Comparison of ENCODE assay signal across 9 mouse cellular contexts in genomic region chr8:115095548-115095947, GRCm38 (mm10).
A peak's percentile ranks its signal among the peaks of the same experiment; 100 is the strongest.
DNase-seq lines count a peak whose midpoint lies in the region; ATAC-seq and TF ChIP-seq lines count a peak whose summit lies in the region.
"Had no signal": no experiment of that assay in that cellular context is flagged by ENCODE, and none has a peak within 500 bp of the region (broad histone marks: within the 10 kb centered on the region; RNA-seq: fewer than 3 reads in every experiment).

No protein-coding gene starts in this region.

- no peaks in the 10 kb centered on the region for H3K9me3 ChIP-seq in forebrain, embryonic 16.5 days (ENCODE audit: control insufficient read depth, low read length)
- H3K9me3 ChIP-seq: liver, embryonic 15.5 days had no signal

- peak; percentile 49 for TF ChIP-seq CTCF in cerebellum, adult 2 months (IDR thresholded peaks at IDR 0.05; ENCODE audit: borderline replicate concordance, insufficient read depth, low read depth, low read length)

- 79% methylated on average over 4 of the region's 4 CpGs for WGBS in cerebellum, adult 2 months
- WGBS in forebrain, embryonic 16.5 days, result 83% methylated on average over 4 of the region's 4 CpGs

- no peaks in the 10 kb centered on the region for H3K36me3 ChIP-seq in forebrain, embryonic 16.5 days (ENCODE audit: control insufficient read depth, insufficient read depth)
- H3K36me3 ChIP-seq: liver, embryonic 15.5 days had no signal

- intact Hi-C loops in left cerebral cortex, postnatal 4 days (cut with DNase I), result no loop called here
- intact Hi-C loops in left cerebral cortex, postnatal 36 days (cut with DNase I), result no loop called here

- no peak for ATAC-seq in forebrain, embryonic 16.5 days

- H3K9ac ChIP-seq in forebrain, embryonic 16.5 days (replicated peaks; ENCODE audit: low read depth, low read length), result no peak overlapping the region
- H3K9ac ChIP-seq: liver, embryonic 15.5 days had no signal

- H3K4me3 ChIP-seq in cerebellum, adult 2 months (replicated peaks; ENCODE audit: insufficient read depth, low read depth, low read length), result no peak overlapping the region
- H3K4me3 ChIP-seq in forebrain, embryonic 16.5 days (replicated peaks; ENCODE audit: low read length), result no peak overlapping the region
- H3K4me3 ChIP-seq: liver, embryonic 15.5 days had no signal

- DNase-seq in cerebellum, adult 2 months, result peak; percentile 8 to 19
- no peak for DNase-seq in cerebellum, adult 11-12 months
- peak; percentile 20 for DNase-seq in left cerebral cortex, postnatal 4 days
- DNase-seq in left cerebral cortex, postnatal 36 days (ENCODE audit: low spot score in 2 of 2), result no peak
- DNase-seq in adrenal gland, postnatal 10 days, result peak; percentile 51
- DNase-seq in induced T-regulatory cell, adult 2 months (ENCODE audit: low read depth), result peak; percentile 71
- peak; percentile 58 for DNase-seq in naive thymus-derived CD4-positive, alpha-beta T cell, adult 2 months (ENCODE audit: low read depth)

- no peaks in the 10 kb centered on the region for H3K4me1 ChIP-seq in cerebellum, adult 2 months (ENCODE audit: control insufficient read depth, insufficient read depth, low read length)
- H3K4me1 ChIP-seq in forebrain, embryonic 16.5 days (replicated peaks; ENCODE audit: control insufficient read depth, insufficient read depth, low read length), result no peaks in the 10 kb centered on the region
- H3K4me1 ChIP-seq: liver, embryonic 15.5 days had no signal

- no peak overlapping the region for H3K27ac ChIP-seq in cerebellum, adult 2 months (ENCODE audit: insufficient read depth, low read length)
- no peak overlapping the region for H3K27ac ChIP-seq in forebrain, embryonic 16.5 days (ENCODE audit: low read length)
- H3K27ac ChIP-seq: liver, embryonic 15.5 days had no signal

- H3K4me2 ChIP-seq in forebrain, embryonic 16.5 days (ENCODE audit: low read length), result no peak overlapping the region
- H3K4me2 ChIP-seq: liver, embryonic 15.5 days had no signal

- H3K27me3 ChIP-seq in cerebellum, adult 2 months (ENCODE audit: control insufficient read depth, insufficient read depth, low read length), result no peaks in the 10 kb centered on the region
- H3K27me3 ChIP-seq in forebrain, embryonic 16.5 days (replicated peaks; ENCODE audit: control insufficient read depth, insufficient read depth, low read length), result peaks cover 3% of the 10 kb centered on the region; the same call in 1 of the 2 replicates
- H3K27me3 ChIP-seq: liver, embryonic 15.5 days had no signal

- TF ChIP-seq POLR2A in cerebellum, adult 2 months (IDR thresholded peaks at IDR 0.05; ENCODE audit: borderline replicate concordance, insufficient read depth, low read length), result no peak

Comparison
In these comparisons a context has a peak if more than half of its experiments do, and no peak if none do; other contexts are left out.
1. DNase-seq: peak in cerebellum, adult 2 months (2 of 2), left cerebral cortex, postnatal 4 days (single experiment), adrenal gland, postnatal 10 days (single experiment), induced T-regulatory cell, adult 2 months (single experiment) and naive thymus-derived CD4-positive, alpha-beta T cell, adult 2 months (single experiment); none in cerebellum, adult 11-12 months (single experiment) and left cerebral cortex, postnatal 36 days (0 of 2).